Mouse (Mus musculus) midbrain, embryonic 16.5 days (tissue): ENCODE data around the gene Paxbp1. TPM values are rescaled to one million over a fixed set of nuclear protein-coding genes. Genes with fewer than 3 reads are reported as not detected.
"Not testable (repeated sequence)": the region's sequence is repeated elsewhere in the genome, so short reads cannot be mapped to it uniquely, and the experiment has no call there.

Source experiments
- ATAC-seq: fragments of 200-750 bp; cut with Nextera tagmentation; 2 replicates; pipeline ENCODE4 v1.8.0; 2017; ENCODE audit warnings: moderate TSS enrichment
- H3K27ac ChIP-seq: fragments of 300-500 bp; sonication (generic); 2 replicates; pipeline ENCODE4 v1.5.1; 2014; ENCODE audit warnings: mild to moderate bottlenecking, low read length, mixed read lengths
- H3K27me3 ChIP-seq: fragments of 300-500 bp; sonication (generic); 2 replicates; pipeline ENCODE4 v1.6.1; 2014; ENCODE audit warnings: low read depth, low read length, mixed read lengths; ENCODE audit not compliant: control insufficient read depth, insufficient read depth
- H3K36me3 ChIP-seq: fragments of 300-500 bp; sonication (generic); 2 replicates; pipeline ENCODE4 v1.6.1; 2014; ENCODE audit warnings: mild to moderate bottlenecking, low read length, moderate library complexity, mixed read lengths; ENCODE audit not compliant: control insufficient read depth, insufficient read depth
- H3K4me1 ChIP-seq: fragments of 300-500 bp; sonication (generic); 2 replicates; pipeline ENCODE4 v1.6.1; 2014; ENCODE audit warnings: mild to moderate bottlenecking, low read length, mixed read lengths; ENCODE audit not compliant: control insufficient read depth, insufficient read depth
- H3K4me2 ChIP-seq: fragments of 300-500 bp; sonication (generic); 2 replicates; pipeline ENCODE4 v1.6.1; 2014; ENCODE audit warnings: mild to moderate bottlenecking, low read length, mixed read lengths
- H3K4me3 ChIP-seq: fragments of 300-500 bp; sonication (generic); 2 replicates; pipeline ENCODE4 v1.5.1; 2014; ENCODE audit warnings: low read depth, mild to moderate bottlenecking, low read length, moderate library complexity, mixed read lengths
- H3K9ac ChIP-seq: fragments of 300-500 bp; sonication (generic); 2 replicates; pipeline ENCODE4 v1.6.1; 2014; ENCODE audit warnings: low read depth, low read length, mixed read lengths
- H3K9me3 ChIP-seq: fragments of 300-500 bp; sonication (generic); replicated peaks from 2 replicates; pipeline ENCODE4 v1.6.1; 2014; ENCODE audit warnings: mild to moderate bottlenecking, low read length, mixed read lengths; ENCODE audit not compliant: control insufficient read depth, poor library complexity, severe bottlenecking
- WGBS: fragments of 180-500 bp; shearing (Covaris S2); extraction: QIAGEN DNeasy Blood & Tissue Kit; methylation state at CpG from one replicate; pipeline ENCODE4 v1.1.7; 2014; 5-methylcytosine and 5-hydroxymethylcytosine counted together
- polyA plus RNA-seq: library from polyadenylated mRNA; unstranded; fragments of >200 nt; fragmentation: Nextera tagmentation; extraction: Ambion mirVana; gene quantifications from 2 replicates; pipeline ENCODE4 v1.2.1, GENCODE M21; 2015

Gene Paxbp1
- polyA plus RNA-seq, result 72.3 and 84.0 TPM in 2 replicates

GRCm38 (mm10) chr16:91044270-91045182, at the start of gene Paxbp1:
Gene Paxbp1 (minus strand): TSS chr16:91044543.
- Histone ChIP-seq H3K4me1 (peaks cover 21% of the 10 kb centered on the region), H3K9ac (peak within 1 kb of the TSS; percentile 93), H3K4me3 (peak within 1 kb of the TSS; percentile 83), H3K9me3 (no peaks in the 10 kb centered on the region), H3K4me2 (peak within 1 kb of the TSS; percentile 89), H3K27me3 (no peaks in the 10 kb centered on the region), H3K27ac (peak within 1 kb of the TSS; percentile 95), H3K36me3 (peaks cover 4% of the 10 kb centered on the region; the same call in 1 of the 2 replicates)
- ATAC-seq, result peak; percentile 97
- WGBS, result 2% methylated on average over 70 of the region's 70 CpGs

DNA sequence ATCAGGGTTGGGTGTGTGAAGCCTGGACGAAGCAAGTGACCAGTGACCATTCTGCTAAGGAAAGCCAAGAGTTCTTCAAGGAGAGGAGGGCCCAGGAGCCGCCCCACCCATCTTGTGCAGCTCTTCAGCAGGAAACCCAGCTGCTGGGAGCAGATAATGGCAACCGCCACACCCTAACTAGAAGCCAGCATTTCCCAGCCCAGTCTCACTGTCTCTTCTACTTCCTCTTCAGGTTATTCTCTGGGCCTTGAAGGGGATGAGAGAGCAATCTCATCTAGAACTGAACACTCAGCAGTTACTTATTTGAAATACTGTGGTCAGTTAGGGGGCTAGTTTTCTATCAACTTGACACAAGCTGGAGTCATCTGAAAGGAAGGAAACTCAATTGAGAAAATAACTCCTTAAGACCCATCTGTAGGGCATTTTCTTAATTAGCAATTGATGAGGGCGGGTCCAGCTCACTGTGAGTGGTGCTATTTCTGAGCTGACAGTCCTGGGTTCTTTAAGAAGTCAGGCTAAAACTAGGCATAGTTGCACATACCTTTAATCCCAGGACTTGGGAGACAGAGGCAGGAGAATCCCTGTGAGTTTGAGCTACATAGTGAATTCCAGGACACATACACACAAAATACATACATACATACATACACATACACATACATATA, 42.4 kb upstream of the Paxbp1 start:
- Histone ChIP-seq H3K9me3 (no peaks in the 10 kb centered on the region), H3K4me3 (no peak overlapping the region), H3K27me3 (peaks cover 11% of the 10 kb centered on the region), H3K36me3 (no peaks in the 10 kb centered on the region), H3K4me1 (no peaks in the 10 kb centered on the region), H3K4me2 (no peak overlapping the region), H3K9ac (no peak overlapping the region), H3K27ac (no peak overlapping the region)
- no peak for ATAC-seq
- 71% methylated on average over 4 of the region's 4 CpGs for WGBS

GRCm38 (mm10) chr16:91085239-91085825, 41.0 kb upstream of the Paxbp1 start:
- peaks cover 11% of the 10 kb centered on the region for H3K27me3 ChIP-seq
- H3K36me3 ChIP-seq, result no peaks in the 10 kb centered on the region
- 70% methylated on average over 17 of the region's 17 CpGs for WGBS
- H3K9ac ChIP-seq, result no peak overlapping the region
- no peaks in the 10 kb centered on the region for H3K4me1 ChIP-seq
- H3K4me2 ChIP-seq, result no peak overlapping the region
- no peak for ATAC-seq
- no peak overlapping the region for H3K4me3 ChIP-seq
- H3K27ac ChIP-seq, result no peak overlapping the region
- H3K9me3 ChIP-seq, result no peaks in the 10 kb centered on the region

- Histone ChIP-seq H3K4me2 (no peak overlapping the region), H3K4me1 (no peaks in the 10 kb centered on the region), H3K27ac (no peak overlapping the region), H3K36me3 (no peaks in the 10 kb centered on the region), H3K27me3 (peaks cover 11% of the 10 kb centered on the region), H3K9ac (no peak overlapping the region), H3K9me3 (no peaks in the 10 kb centered on the region), H3K4me3 (no peak overlapping the region)
- ATAC-seq, result 0 out of 2 replicates have a peak, but pooled peaks have one; percentile 17
- 85% methylated on average over 21 of the region's 21 CpGs for WGBS
Measured at GRCm38 (mm10) chr16:91084307-91085238, 40.2 kb upstream of the Paxbp1 start.

- WGBS, result 60% methylated on average over 4 of the region's 4 CpGs
- H3K27ac ChIP-seq, result no peak overlapping the region
- no peaks in the 10 kb centered on the region for H3K4me1 ChIP-seq
- H3K9me3 ChIP-seq, result no peaks in the 10 kb centered on the region
- H3K4me2 ChIP-seq, result no peak overlapping the region
- ATAC-seq, result no peak
- no peak overlapping the region for H3K4me3 ChIP-seq
- no peak overlapping the region for H3K9ac ChIP-seq
- H3K36me3 ChIP-seq, result no peaks in the 10 kb centered on the region
- peaks cover 8% of the 10 kb centered on the region; the same call in 1 of the 2 replicates for H3K27me3 ChIP-seq
Measured at GRCm38 (mm10) chr16:91083002-91083646, 38.8 kb upstream of the Paxbp1 start.

DNA sequence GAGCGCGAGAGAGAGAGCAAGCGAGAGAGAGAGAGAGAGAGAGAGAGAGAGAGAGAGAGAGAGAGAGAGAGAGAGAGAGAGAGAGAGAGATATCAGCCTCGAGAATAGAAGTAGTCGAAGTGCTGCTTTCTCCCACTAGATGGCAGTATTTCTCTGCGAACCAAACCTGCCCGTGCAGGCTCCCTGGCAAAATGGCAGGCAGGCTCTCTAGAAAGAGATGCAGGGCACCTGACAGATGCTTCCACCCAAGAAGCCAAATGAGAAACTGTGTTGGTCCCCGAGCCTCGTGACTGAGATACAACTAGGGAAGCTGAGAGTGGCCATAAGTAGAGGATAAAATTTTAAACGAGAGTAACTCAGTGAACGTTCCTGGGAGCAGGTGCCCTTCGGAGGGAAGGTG, 37.2 kb upstream of the Paxbp1 start:
- Histone ChIP-seq H3K4me2 (no peak overlapping the region), H3K9me3 (no peaks in the 10 kb centered on the region), H3K27ac (no peak overlapping the region), H3K9ac (no peak overlapping the region), H3K4me1 (no peaks in the 10 kb centered on the region), H3K4me3 (no peak overlapping the region), H3K36me3 (no peaks in the 10 kb centered on the region), H3K27me3 (peaks cover under 1% of the 10 kb centered on the region; the same call in 1 of the 2 replicates)
- peak; percentile 42; the same call in 1 of the 2 replicates for ATAC-seq
- 19% methylated on average over 11 of the region's 12 CpGs for WGBS

GRCm38 (mm10) chr16:91076180-91076579, 31.8 kb upstream of the Paxbp1 start:
- Histone ChIP-seq H3K27ac (no peak overlapping the region), H3K4me2 (no peak overlapping the region), H3K27me3 (no peaks in the 10 kb centered on the region), H3K36me3 (no peaks in the 10 kb centered on the region), H3K9me3 (no peaks in the 10 kb centered on the region), H3K4me3 (no peak overlapping the region), H3K9ac (no peak overlapping the region), H3K4me1 (no peaks in the 10 kb centered on the region; the same call in 1 of the 2 replicates)
- 78% methylated on average over 5 of the region's 5 CpGs for WGBS
- ATAC-seq, result no peak

GRCm38 (mm10) chr16:91075423-91075822, 31.1 kb upstream of the Paxbp1 start:
- H3K9ac ChIP-seq, H3K9me3 ChIP-seq, H3K4me2 ChIP-seq, ATAC-seq, H3K27ac ChIP-seq, H3K27me3 ChIP-seq, H3K4me1 ChIP-seq, H3K4me3 ChIP-seq, H3K36me3 ChIP-seq: not testable (repeated sequence)
- 87% methylated on average over 8 of the region's 8 CpGs for WGBS
